Mouse (Mus musculus): ENCODE results near the gene Nt5c3.

The Nt5c3 gene

GRCm38 (mm10) chr6:56923726-56924707, at the start of gene Nt5c3, which contains the start of gene Vmn1r4:
Nt5c3 (minus strand) TSS chr6:56923932.
Vmn1r4 (plus strand) TSS chr6:56924015.
- peak; percentile 97 for DNase-seq

GRCm38 (mm10) chr6:56969973-56970372, 46.2 kb upstream of the Nt5c3 start, which contains the start of gene Vmn1r5:
Vmn1r5 (plus strand) TSS chr6:56970273.
- DNase-seq = no peak

- no peak for DNase-seq
These were observed 32.7 kb upstream of the Nt5c3 start for GRCm38 (mm10) chr6:56956436-56956835.

DNA sequence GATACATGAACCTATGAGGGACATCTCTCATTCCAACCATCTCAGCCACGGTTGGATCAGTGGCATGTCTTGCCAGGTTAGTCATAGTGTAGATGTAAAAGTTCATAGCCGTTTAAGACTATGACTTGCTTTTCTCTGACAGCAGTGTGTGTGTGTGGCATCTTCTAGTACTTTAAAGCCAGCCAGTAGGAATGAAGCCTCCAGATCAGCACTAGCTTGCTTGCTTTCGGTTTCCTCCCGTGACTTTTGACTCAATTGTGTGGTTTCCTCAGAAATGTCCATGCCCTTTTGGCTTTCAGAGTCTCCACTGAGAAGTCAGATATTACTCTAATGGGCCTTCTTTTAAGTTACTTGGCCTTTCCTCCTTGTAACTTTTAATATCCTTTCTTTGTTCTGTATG, 10.6 kb upstream of the Nt5c3 start:
- no peak for DNase-seq

DNA sequence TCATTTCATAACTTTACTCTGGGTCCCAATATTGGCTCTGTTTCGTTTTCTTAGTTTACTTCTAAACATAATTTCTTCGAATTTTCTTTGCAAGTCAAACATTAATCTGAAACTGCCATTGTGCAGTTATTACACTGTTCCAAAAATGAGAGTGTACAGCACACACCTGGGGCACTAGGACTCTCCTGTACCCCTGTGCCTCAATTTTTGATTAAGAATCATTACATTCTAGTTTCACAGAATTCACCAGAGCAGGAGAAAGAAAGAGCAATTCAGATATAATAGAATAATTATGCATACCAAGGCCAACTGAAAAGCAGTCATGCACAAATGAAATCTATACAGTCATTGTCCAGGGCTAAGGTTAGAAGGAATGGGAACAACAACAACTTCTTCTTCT, 8.7 kb upstream of the Nt5c3 start:
- no peak for DNase-seq

DNA sequence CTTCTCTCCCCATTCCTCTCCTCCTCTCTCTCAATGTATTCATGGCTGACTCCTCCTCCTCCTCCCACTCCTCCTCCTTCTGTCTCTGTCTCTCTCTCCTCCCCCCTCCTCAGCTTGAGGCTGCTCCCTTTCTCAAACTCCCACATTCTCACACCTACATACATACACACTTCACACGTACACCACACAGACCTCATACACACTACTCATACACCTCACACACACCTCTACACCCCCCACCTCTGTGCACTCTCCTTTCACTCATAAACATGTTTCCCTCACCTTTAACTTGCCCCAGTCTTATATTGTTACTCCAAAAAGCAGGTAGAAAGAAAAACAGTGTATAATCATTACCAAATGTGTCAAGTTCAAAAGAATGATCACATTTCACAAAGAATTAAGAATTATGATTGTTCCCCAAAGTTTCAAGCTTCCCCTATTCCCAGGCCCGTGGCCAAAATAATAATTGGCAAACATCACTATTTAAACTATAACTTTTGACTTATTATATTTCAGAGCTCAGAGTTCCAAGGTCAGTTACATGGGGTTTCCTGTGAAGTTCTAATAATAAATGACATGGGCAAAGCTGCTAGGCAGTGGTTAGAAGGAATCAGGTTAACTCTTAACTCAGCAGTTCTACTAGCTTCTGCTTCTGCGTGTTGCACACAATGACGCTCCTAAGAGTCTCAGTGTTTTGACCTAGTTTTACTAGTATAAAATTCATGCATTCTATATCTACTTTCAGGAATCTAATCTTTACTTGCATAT, 8.1 kb upstream of the Nt5c3 start:
- no peak for DNase-seq

- DNase-seq = no peak
These were observed 404 bp downstream of the Nt5c3 start for GRCm38 (mm10) chr6:56923331-56923725.

DNA sequence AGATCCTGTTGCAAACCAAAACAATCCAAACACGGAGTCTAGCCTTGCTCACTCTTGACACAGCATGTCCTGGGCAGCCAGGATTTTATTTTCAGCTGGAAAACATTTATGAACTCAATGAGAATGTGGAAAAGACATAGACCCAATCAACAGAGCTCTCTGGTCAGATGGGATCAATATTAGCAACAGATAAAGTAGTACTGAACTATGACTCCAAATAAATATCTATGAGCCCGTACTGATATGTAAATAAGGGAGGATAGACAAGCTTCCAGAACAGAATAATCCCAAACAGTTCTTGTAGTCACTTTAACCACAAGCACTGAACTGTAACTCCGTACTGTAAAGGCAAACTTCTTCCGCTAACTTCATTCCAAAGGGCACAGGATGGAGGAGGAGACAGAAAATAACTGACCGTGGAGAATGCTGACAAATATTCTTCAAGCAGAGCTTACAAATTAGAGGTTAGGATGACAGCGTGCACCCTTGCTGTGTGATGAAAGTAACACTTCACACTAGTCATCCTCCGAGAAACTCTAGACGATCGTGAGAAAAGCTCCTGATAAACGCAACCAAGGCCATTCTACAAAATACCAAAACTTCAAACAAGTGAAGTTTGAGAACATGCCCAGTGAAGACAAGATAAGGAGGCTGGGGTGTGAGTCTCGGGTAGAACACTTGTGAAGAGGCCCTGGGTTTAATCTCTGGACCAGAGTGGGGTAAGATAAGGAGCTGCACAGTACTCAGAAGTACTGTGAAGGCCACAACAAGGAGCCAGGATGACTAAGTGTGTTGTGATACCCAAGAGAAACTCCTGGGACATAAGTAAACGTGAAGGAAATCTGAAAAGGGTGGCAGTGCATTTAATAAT, 3.3 kb downstream of the Nt5c3 start:
- no peak for DNase-seq

GRCm38 (mm10) chr6:56919330-56920044, 4.2 kb downstream of the Nt5c3 start:
- DNase-seq = no peak

DNA sequence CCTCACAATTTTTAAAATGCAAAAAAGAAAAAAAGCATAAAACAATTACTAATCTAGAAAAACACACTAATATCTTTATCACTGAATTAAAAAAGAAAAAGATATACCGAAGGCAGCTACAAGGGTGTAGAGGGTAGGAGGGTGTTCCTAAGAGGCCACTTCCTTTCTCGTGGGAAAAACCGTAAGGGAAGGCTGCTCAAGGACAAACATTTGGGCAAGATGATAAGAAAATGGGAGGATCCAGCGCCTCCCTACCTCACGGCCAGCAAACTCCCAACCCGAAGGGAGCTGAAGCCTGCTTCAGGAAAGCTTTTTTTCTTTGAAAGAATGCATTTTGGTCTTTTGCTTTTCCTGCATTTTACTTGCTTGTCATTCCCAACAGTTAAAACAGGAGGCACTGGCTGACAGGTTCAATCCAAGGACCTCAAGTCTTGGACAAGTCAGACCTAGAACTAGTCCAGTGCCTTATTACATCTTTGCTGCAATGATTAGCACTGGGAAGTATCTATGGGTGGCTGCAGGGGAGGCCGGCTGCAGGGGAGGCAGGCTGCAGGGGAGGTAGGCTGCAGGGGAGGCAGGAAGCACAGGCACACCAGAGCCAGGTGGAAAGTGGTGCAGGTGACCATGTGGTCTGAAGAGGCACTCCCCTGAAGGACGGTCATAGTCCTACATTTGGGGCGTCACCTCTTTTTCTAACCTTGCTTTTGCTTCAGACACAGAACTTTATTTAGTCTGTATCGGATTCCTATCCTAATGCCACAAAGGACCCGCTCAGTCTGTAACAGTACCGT, 6.0 kb downstream of the Nt5c3 start:
- DNase-seq = no peak

GRCm38 (mm10) chr6:56916279-56916678, 7.5 kb downstream of the Nt5c3 start:
- DNase-seq = no peak

DNA sequence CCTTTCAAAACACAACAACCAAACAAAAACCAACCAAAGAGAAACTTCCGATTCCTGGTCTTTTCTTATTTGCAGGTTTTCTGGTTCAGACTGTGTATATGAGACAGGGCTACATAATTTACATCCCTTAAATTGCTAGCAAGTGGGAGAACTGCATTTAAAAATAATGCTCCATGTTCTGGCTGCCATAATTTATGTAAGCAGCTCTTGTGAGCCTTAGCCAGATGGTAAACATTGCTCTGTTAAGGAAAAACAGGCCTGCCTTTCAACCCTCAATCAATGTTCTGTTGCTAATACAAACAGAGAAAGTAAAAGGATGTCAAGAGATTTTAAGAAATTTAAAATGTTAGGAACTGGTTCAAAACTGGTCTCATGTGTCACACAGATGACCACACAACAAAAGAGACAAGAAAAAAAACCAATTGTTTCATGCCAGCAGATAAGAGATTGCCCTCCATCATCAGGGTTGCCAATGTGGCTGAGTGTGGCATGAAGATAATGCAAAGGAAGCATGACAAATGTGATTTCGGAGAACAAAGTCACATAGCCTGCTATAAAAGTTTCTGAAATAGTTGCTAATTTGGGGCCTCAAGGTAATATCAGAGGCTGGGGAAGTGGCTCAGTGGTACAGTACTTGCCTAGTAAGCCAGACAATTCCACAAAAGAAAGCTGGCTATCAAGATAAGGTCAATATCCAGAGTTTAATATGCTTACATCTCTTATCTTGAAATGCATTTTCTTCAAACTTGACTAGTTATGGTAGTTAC, 10.5 kb downstream of the Nt5c3 start:
- no peak for DNase-seq

DNA sequence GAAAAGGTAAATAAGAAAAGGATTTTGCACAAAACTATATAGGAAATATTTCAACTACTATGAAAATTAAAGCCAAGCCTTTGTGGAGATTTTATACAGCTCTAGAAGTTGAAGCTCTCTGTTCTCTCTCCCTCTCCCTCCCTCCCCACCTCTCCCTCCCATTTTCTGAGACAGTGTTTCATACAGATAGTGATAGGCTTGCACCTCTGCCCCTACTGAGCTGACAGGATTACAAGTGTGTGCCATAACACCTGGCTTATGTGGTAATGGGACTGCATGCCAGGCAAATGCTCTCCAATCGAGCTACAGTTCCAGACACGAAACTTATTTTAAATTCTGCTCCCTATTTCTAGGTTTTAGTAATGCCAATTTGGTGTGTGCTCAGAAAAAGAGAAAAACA, 12.8 kb downstream of the Nt5c3 start:
- no peak for DNase-seq

DNA sequence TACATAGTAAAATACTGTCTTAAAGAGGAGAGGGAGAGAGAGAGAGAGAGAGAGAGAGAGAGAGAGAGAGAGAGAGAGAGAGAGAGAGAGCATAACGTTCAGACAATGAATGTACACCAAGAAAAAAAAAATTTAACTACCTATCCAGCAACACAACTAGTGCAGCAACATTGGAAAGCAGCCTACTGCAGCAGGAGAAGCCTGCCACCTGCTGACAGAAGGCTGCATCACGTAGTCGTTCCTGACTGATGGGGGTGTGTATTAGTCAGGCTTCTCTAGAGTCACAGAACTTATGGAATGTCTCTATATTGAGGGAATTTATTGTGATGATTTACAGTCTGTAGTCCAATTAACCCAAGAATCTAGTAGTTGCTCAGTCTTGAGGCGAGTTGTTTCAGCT, 14.8 kb downstream of the Nt5c3 start:
- DNase-seq = peak; percentile 59

DNA sequence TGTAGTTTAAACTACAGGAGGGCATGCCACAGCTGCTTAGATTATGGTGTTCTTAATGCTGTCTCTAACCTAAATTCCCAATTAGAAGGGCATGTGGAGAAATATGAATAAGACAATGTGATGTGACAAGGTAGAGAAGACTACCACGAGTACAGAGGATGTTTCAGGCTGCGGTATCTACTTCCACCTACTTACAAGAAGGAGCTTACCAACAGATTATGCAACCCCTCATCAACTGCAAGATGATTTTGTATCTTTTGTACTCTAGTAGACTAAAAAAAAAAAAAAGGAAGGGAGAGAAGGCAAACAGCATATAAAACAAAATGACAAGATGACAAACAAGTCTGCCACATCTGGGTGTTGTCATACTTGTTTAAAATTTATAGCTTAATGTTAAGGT, 15.3 kb downstream of the Nt5c3 start:
- no peak for DNase-seq

GRCm38 (mm10) chr6:56907973-56908372, 15.8 kb downstream of the Nt5c3 start:
- DNase-seq = no peak

- DNase-seq = no peak
These were observed 17.4 kb downstream of the Nt5c3 start for GRCm38 (mm10) chr6:56906121-56906846.

DNA sequence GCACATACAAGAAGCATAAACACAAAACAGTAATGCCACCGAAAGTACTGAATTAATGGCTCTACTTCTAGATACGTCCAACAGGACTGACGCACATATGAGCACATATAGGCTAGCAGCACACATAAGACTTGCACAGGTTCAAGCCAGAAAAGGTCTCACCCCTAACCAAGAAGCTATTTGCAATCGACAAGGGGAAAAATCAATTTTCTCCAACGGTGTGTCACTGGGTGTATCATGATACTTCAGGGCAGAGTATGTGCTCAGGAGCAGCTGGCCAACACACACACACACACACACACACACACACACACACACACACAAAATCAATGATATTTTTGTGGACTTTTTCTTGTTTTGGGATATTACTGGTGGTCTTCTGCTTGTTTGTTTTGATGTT, 18.2 kb downstream of the Nt5c3 start:
- no peak for DNase-seq

GRCm38 (mm10) chr6:56904982-56905381, 18.8 kb downstream of the Nt5c3 start:
- no peak for DNase-seq

- no peak for DNase-seq
These were observed 19.4 kb downstream of the Nt5c3 start for GRCm38 (mm10) chr6:56904330-56904729.

Data from layer of hippocampus, adult 9-11 months (tissue).